Mouse (Mus musculus): Measurements from ENCODE around the gene Rfx3. TPM values are rescaled to one million over a fixed set of nuclear protein-coding genes. Genes with fewer than 3 reads are reported as not detected.

Rfx3 gene
- polyA plus RNA-seq, 1 experiment, result 29.7 TPM

- H3K27me3 ChIP-seq (ENCODE audit: control insufficient read depth, insufficient read depth, low read length), result no peaks in the 10 kb centered on the region
- H3K36me3 ChIP-seq (ENCODE audit: control insufficient read depth, insufficient read depth, low read length), result no peaks in the 10 kb centered on the region
- TF ChIP-seq CTCF (IDR thresholded peaks at IDR 0.05; ENCODE audit: control insufficient read depth, insufficient read depth, insufficient replicate concordance, low read depth, low read length), result no peak
- TF ChIP-seq POLR2A (IDR thresholded peaks at IDR 0.05; ENCODE audit: control insufficient read depth, low read depth, low read length), result no peak
- no peaks in the 10 kb centered on the region for H3K4me1 ChIP-seq (ENCODE audit: control insufficient read depth, insufficient read depth, low read length)
- H3K4me3 ChIP-seq (ENCODE audit: control insufficient read depth, low read depth, low read length), result no peak overlapping the region
- no peak overlapping the region for H3K27ac ChIP-seq (ENCODE audit: control insufficient read depth, insufficient read depth, low read depth, low read length)
These were observed 133.5 kb downstream of the Rfx3 start for GRCm38 (mm10) chr19:27877429-27877828.

- Histone ChIP-seq H3K27ac (ENCODE audit: control insufficient read depth, insufficient read depth, low read depth, low read length) (no peak overlapping the region), H3K4me3 (ENCODE audit: control insufficient read depth, low read depth, low read length) (no peak overlapping the region), H3K4me1 (ENCODE audit: control insufficient read depth, insufficient read depth, low read length) (no peaks in the 10 kb centered on the region), H3K27me3 (ENCODE audit: control insufficient read depth, insufficient read depth, low read length) (no peaks in the 10 kb centered on the region), H3K36me3 (ENCODE audit: control insufficient read depth, insufficient read depth, low read length) (no peaks in the 10 kb centered on the region)
- no peak for TF ChIP-seq CTCF (IDR thresholded peaks at IDR 0.05; ENCODE audit: control insufficient read depth, insufficient read depth, insufficient replicate concordance, low read depth, low read length)
These were observed 140.2 kb downstream of the Rfx3 start for GRCm38 (mm10) chr19:27870794-27871193.

GRCm38 (mm10) chr19:27859641-27860040 is 151.3 kb downstream of the Rfx3 start:
- Histone ChIP-seq H3K36me3 (ENCODE audit: control insufficient read depth, insufficient read depth, low read length) (no peaks in the 10 kb centered on the region), H3K27ac (ENCODE audit: control insufficient read depth, insufficient read depth, low read depth, low read length) (no peak overlapping the region), H3K4me1 (ENCODE audit: control insufficient read depth, insufficient read depth, low read length) (no peaks in the 10 kb centered on the region), H3K27me3 (ENCODE audit: control insufficient read depth, insufficient read depth, low read length) (no peaks in the 10 kb centered on the region), H3K4me3 (ENCODE audit: control insufficient read depth, low read depth, low read length) (no peak overlapping the region)
- no peak for TF ChIP-seq POLR2A (IDR thresholded peaks at IDR 0.05; ENCODE audit: control insufficient read depth, low read depth, low read length)
- no peak for TF ChIP-seq CTCF (IDR thresholded peaks at IDR 0.05; ENCODE audit: control insufficient read depth, insufficient read depth, insufficient replicate concordance, low read depth, low read length)

GRCm38 (mm10) chr19:27848946-27849345 is 162.0 kb downstream of the Rfx3 start:
- no peaks in the 10 kb centered on the region for H3K27me3 ChIP-seq (ENCODE audit: control insufficient read depth, insufficient read depth, low read length)
- H3K27ac ChIP-seq (ENCODE audit: control insufficient read depth, insufficient read depth, low read depth, low read length), result no peak overlapping the region
- no peaks in the 10 kb centered on the region for H3K36me3 ChIP-seq (ENCODE audit: control insufficient read depth, insufficient read depth, low read length)
- no peaks in the 10 kb centered on the region for H3K4me1 ChIP-seq (ENCODE audit: control insufficient read depth, insufficient read depth, low read length)
- TF ChIP-seq CTCF (IDR thresholded peaks at IDR 0.05; ENCODE audit: control insufficient read depth, insufficient read depth, insufficient replicate concordance, low read depth, low read length) (no peak), POLR2A (IDR thresholded peaks at IDR 0.05; ENCODE audit: control insufficient read depth, low read depth, low read length) (no peak)
- H3K4me3 ChIP-seq (ENCODE audit: control insufficient read depth, low read depth, low read length), result no peak overlapping the region

- Histone ChIP-seq H3K4me3 (ENCODE audit: control insufficient read depth, low read depth, low read length) (no peak overlapping the region), H3K27me3 (ENCODE audit: control insufficient read depth, insufficient read depth, low read length) (no peaks in the 10 kb centered on the region), H3K27ac (ENCODE audit: control insufficient read depth, insufficient read depth, low read depth, low read length) (no peak overlapping the region), H3K36me3 (ENCODE audit: control insufficient read depth, insufficient read depth, low read length) (no peaks in the 10 kb centered on the region), H3K4me1 (ENCODE audit: control insufficient read depth, insufficient read depth, low read length) (no peaks in the 10 kb centered on the region)
- TF ChIP-seq CTCF (IDR thresholded peaks at IDR 0.05; ENCODE audit: control insufficient read depth, insufficient read depth, insufficient replicate concordance, low read depth, low read length), result no peak
- no peak for TF ChIP-seq POLR2A (IDR thresholded peaks at IDR 0.05; ENCODE audit: control insufficient read depth, low read depth, low read length)
These were observed 163.9 kb downstream of the Rfx3 start for GRCm38 (mm10) chr19:27847055-27847454.

- Histone ChIP-seq H3K4me3 (ENCODE audit: control insufficient read depth, low read depth, low read length) (no peak overlapping the region), H3K27ac (ENCODE audit: control insufficient read depth, insufficient read depth, low read depth, low read length) (no peak overlapping the region), H3K36me3 (ENCODE audit: control insufficient read depth, insufficient read depth, low read length) (no peaks in the 10 kb centered on the region), H3K4me1 (ENCODE audit: control insufficient read depth, insufficient read depth, low read length) (no peaks in the 10 kb centered on the region), H3K27me3 (ENCODE audit: control insufficient read depth, insufficient read depth, low read length) (no peaks in the 10 kb centered on the region)
- TF ChIP-seq CTCF (IDR thresholded peaks at IDR 0.05; ENCODE audit: control insufficient read depth, insufficient read depth, insufficient replicate concordance, low read depth, low read length) (no peak), POLR2A (IDR thresholded peaks at IDR 0.05; ENCODE audit: control insufficient read depth, low read depth, low read length) (no peak)
These were observed 172.3 kb downstream of the Rfx3 start for GRCm38 (mm10) chr19:27838635-27839034.

GRCm38 (mm10) chr19:27838041-27838440 is 172.9 kb downstream of the Rfx3 start:
- no peaks in the 10 kb centered on the region for H3K4me1 ChIP-seq (ENCODE audit: control insufficient read depth, insufficient read depth, low read length)
- TF ChIP-seq POLR2A (IDR thresholded peaks at IDR 0.05; ENCODE audit: control insufficient read depth, low read depth, low read length), result no peak
- no peak for TF ChIP-seq CTCF (IDR thresholded peaks at IDR 0.05; ENCODE audit: control insufficient read depth, insufficient read depth, insufficient replicate concordance, low read depth, low read length)
- no peaks in the 10 kb centered on the region for H3K36me3 ChIP-seq (ENCODE audit: control insufficient read depth, insufficient read depth, low read length)
- H3K4me3 ChIP-seq (ENCODE audit: control insufficient read depth, low read depth, low read length), result no peak overlapping the region
- H3K27me3 ChIP-seq (ENCODE audit: control insufficient read depth, insufficient read depth, low read length), result no peaks in the 10 kb centered on the region
- H3K27ac ChIP-seq (ENCODE audit: control insufficient read depth, insufficient read depth, low read depth, low read length), result no peak overlapping the region

GRCm38 (mm10) chr19:27832448-27832847 is 178.5 kb downstream of the Rfx3 start:
- H3K27ac ChIP-seq (ENCODE audit: control insufficient read depth, insufficient read depth, low read depth, low read length), result no peak overlapping the region
- no peaks in the 10 kb centered on the region for H3K27me3 ChIP-seq (ENCODE audit: control insufficient read depth, insufficient read depth, low read length)
- TF ChIP-seq CTCF (IDR thresholded peaks at IDR 0.05; ENCODE audit: control insufficient read depth, insufficient read depth, insufficient replicate concordance, low read depth, low read length) (no peak), POLR2A (IDR thresholded peaks at IDR 0.05; ENCODE audit: control insufficient read depth, low read depth, low read length) (no peak)
- H3K36me3 ChIP-seq (ENCODE audit: control insufficient read depth, insufficient read depth, low read length), result no peaks in the 10 kb centered on the region
- no peaks in the 10 kb centered on the region for H3K4me1 ChIP-seq (ENCODE audit: control insufficient read depth, insufficient read depth, low read length)
- H3K4me3 ChIP-seq (ENCODE audit: control insufficient read depth, low read depth, low read length), result no peak overlapping the region
